Mouse (Mus musculus) kidney, embryonic 15.5 days (tissue): Measurements from ENCODE around the gene Lrrc66. TPM values are rescaled to one million over a fixed set of nuclear protein-coding genes. Genes with fewer than 3 reads are reported as not detected.

Experiments
- ATAC-seq: fragments of 200-750 bp; cut with Nextera tagmentation; replicated peaks from 2 replicates; pipeline ENCODE4 v1.8.0; 2017; ENCODE audit warnings: moderate TSS enrichment; ENCODE audit not compliant: low FRiP score
- H3K27ac ChIP-seq: fragments of 300-500 bp; sonication (generic); 2 replicates; pipeline ENCODE4 v1.5.1; 2015; ENCODE audit warnings: mild to moderate bottlenecking, inconsistent platforms
- H3K27me3 ChIP-seq: fragments of 300-500 bp; sonication (generic); 2 replicates; pipeline ENCODE4 v1.6.1; 2015; ENCODE audit warnings: inconsistent platforms
- H3K36me3 ChIP-seq: fragments of 300-500 bp; sonication (generic); 2 replicates; pipeline ENCODE4 v1.6.1; 2015; ENCODE audit warnings: inconsistent platforms
- H3K4me1 ChIP-seq: fragments of 300-500 bp; sonication (generic); 2 replicates; pipeline ENCODE4 v1.6.1; 2015; ENCODE audit warnings: inconsistent platforms
- H3K4me2 ChIP-seq: fragments of 300-500 bp; sonication (generic); 2 replicates; pipeline ENCODE4 v1.6.1; 2015; ENCODE audit warnings: moderate library complexity, mild to moderate bottlenecking, inconsistent platforms
- H3K4me3 ChIP-seq: fragments of 300-500 bp; sonication (generic); replicated peaks from 2 replicates; pipeline ENCODE4 v1.5.1; 2015; ENCODE audit warnings: mild to moderate bottlenecking, inconsistent platforms
- H3K9ac ChIP-seq: fragments of 300-500 bp; sonication (generic); 2 replicates; pipeline ENCODE4 v1.6.1; 2015; ENCODE audit warnings: mild to moderate bottlenecking, inconsistent platforms
- H3K9me3 ChIP-seq: fragments of 300-500 bp; sonication (generic); replicated peaks from 2 replicates; pipeline ENCODE4 v1.6.1; 2016; ENCODE audit warnings: inconsistent platforms
- WGBS: fragments of 180-500 bp; shearing (Covaris S2); methylation state at CpG from one replicate; pipeline ENCODE4 v1.1.7; 2015; ENCODE audit warnings: mixed read lengths; 5-methylcytosine and 5-hydroxymethylcytosine counted together
- polyA plus RNA-seq: library from polyadenylated mRNA; unstranded; fragments of >200 nt; fragmentation: Nextera tagmentation; extraction: Ambion mirVana; gene quantifications from 2 replicates; pipeline ENCODE4 v1.2.1, GENCODE M21; 2015

Gene Lrrc66
- polyA plus RNA-seq, 1 experiment from 2014 or later = 0.08 TPM

GRCm38 (mm10) chr5:73637337-73638107 lies 5.2 kb upstream of the Lrrc66 start:
- no peak overlapping the region for H3K27ac ChIP-seq
- no peak; the same call in 1 of the 2 replicates for ATAC-seq
- peaks cover 40% of the 10 kb centered on the region for H3K36me3 ChIP-seq
- no peaks in the 10 kb centered on the region for H3K27me3 ChIP-seq
- no peaks in the 10 kb centered on the region for H3K4me1 ChIP-seq
- 0 out of 2 replicates have a peak, but pooled peaks cover 3% of the 10 kb centered on the region for H3K9me3 ChIP-seq
- WGBS = 47% methylated on average over 8 of the region's 8 CpGs
- no peak overlapping the region for H3K4me3 ChIP-seq
- no peak overlapping the region for H3K4me2 ChIP-seq
- no peak overlapping the region for H3K9ac ChIP-seq

GRCm38 (mm10) chr5:73633141-73633540 lies 815 bp upstream of the Lrrc66 start:
- Histone ChIP-seq H3K9ac (no peak overlapping the region), H3K4me1 (no peaks in the 10 kb centered on the region), H3K4me2 (no peak overlapping the region), H3K36me3 (peaks cover 20% of the 10 kb centered on the region), H3K27me3 (no peaks in the 10 kb centered on the region), H3K9me3 (0 out of 2 replicates have a peak, but pooled peaks cover 3% of the 10 kb centered on the region), H3K4me3 (no peak overlapping the region), H3K27ac (no peak overlapping the region)
- no peak for ATAC-seq
- 64% methylated on average over 8 of the region's 8 CpGs for WGBS

GRCm38 (mm10) chr5:73631001-73631558 lies 1.2 kb downstream of the Lrrc66 start:
- H3K9ac ChIP-seq = no peak overlapping the region
- no peak overlapping the region for H3K4me3 ChIP-seq
- H3K27me3 ChIP-seq = no peaks in the 10 kb centered on the region
- H3K27ac ChIP-seq = no peak overlapping the region
- 79% methylated on average over 10 of the region's 10 CpGs for WGBS
- 0 out of 2 replicates have a peak, but pooled peaks cover 3% of the 10 kb centered on the region for H3K9me3 ChIP-seq
- no peak overlapping the region for H3K4me2 ChIP-seq
- no peaks in the 10 kb centered on the region for H3K4me1 ChIP-seq
- ATAC-seq = no peak
- H3K36me3 ChIP-seq = peaks cover 20% of the 10 kb centered on the region

- no peak overlapping the region for H3K27ac ChIP-seq
- H3K4me1 ChIP-seq = no peaks in the 10 kb centered on the region
- H3K4me3 ChIP-seq = no peak overlapping the region
- H3K9me3 ChIP-seq = 0 out of 2 replicates have a peak, but pooled peaks cover 3% of the 10 kb centered on the region
- H3K4me2 ChIP-seq = no peak overlapping the region
- H3K36me3 ChIP-seq = peaks cover 14% of the 10 kb centered on the region
- 74% methylated on average over 5 of the region's 5 CpGs for WGBS
- no peak for ATAC-seq
- no peak overlapping the region for H3K9ac ChIP-seq
- no peaks in the 10 kb centered on the region for H3K27me3 ChIP-seq
These were observed 2.2 kb downstream of the Lrrc66 start for GRCm38 (mm10) chr5:73630141-73630540.

GRCm38 (mm10) chr5:73627991-73628390 lies 4.3 kb downstream of the Lrrc66 start:
- Histone ChIP-seq H3K36me3 (no peaks in the 10 kb centered on the region), H3K9ac (no peak overlapping the region), H3K4me3 (no peak overlapping the region), H3K27me3 (no peaks in the 10 kb centered on the region), H3K4me1 (no peaks in the 10 kb centered on the region), H3K27ac (no peak overlapping the region), H3K4me2 (no peak overlapping the region), H3K9me3 (no peaks in the 10 kb centered on the region)
- ATAC-seq = no peak
- 80% methylated on average over 15 of the region's 15 CpGs for WGBS

- H3K27ac ChIP-seq = no peak overlapping the region
- H3K27me3 ChIP-seq = no peaks in the 10 kb centered on the region
- no peaks in the 10 kb centered on the region for H3K4me1 ChIP-seq
- ATAC-seq = no peak
- no peaks in the 10 kb centered on the region for H3K9me3 ChIP-seq
- H3K4me3 ChIP-seq = no peak overlapping the region
- H3K4me2 ChIP-seq = no peak overlapping the region
- H3K36me3 ChIP-seq = no peaks in the 10 kb centered on the region
- WGBS = 63% methylated on average over 4 of the region's 4 CpGs
- no peak overlapping the region for H3K9ac ChIP-seq
These were observed 4.8 kb downstream of the Lrrc66 start for GRCm38 (mm10) chr5:73627559-73627958.

- H3K4me3 ChIP-seq = no peak overlapping the region
These were observed 5.5 kb downstream of the Lrrc66 start for GRCm38 (mm10) chr5:73626842-73627241.

GRCm38 (mm10) chr5:73625505-73625904 lies 6.8 kb downstream of the Lrrc66 start:
- H3K4me1 ChIP-seq = no peaks in the 10 kb centered on the region
- H3K36me3 ChIP-seq = no peaks in the 10 kb centered on the region
- H3K9me3 ChIP-seq = no peaks in the 10 kb centered on the region
- H3K27ac ChIP-seq = no peak overlapping the region
- H3K9ac ChIP-seq = no peak overlapping the region
- no peaks in the 10 kb centered on the region for H3K27me3 ChIP-seq
- H3K4me2 ChIP-seq = no peak overlapping the region
- 60% methylated on average over 1 of the region's 1 CpGs for WGBS
- ATAC-seq = no peak
- H3K4me3 ChIP-seq = no peak overlapping the region

More at GRCm38 (mm10) chr5:73626842-73627241, 5.5 kb downstream of the Lrrc66 start:
- no peak for ATAC-seq
- WGBS = 85% methylated on average over 7 of the region's 7 CpGs
- H3K4me1 ChIP-seq = no peaks in the 10 kb centered on the region
- H3K4me2 ChIP-seq = no peak overlapping the region
- no peaks in the 10 kb centered on the region for H3K27me3 ChIP-seq
- no peak overlapping the region for H3K9ac ChIP-seq
- no peaks in the 10 kb centered on the region for H3K36me3 ChIP-seq
- no peak overlapping the region for H3K27ac ChIP-seq
- no peaks in the 10 kb centered on the region for H3K9me3 ChIP-seq

GRCm38 (mm10) chr5:73618969-73619368 lies 13.4 kb downstream of the Lrrc66 start:
- no peak overlapping the region for H3K27ac ChIP-seq
- H3K4me3 ChIP-seq = no peak overlapping the region
- 89% methylated on average over 1 of the region's 1 CpGs for WGBS
- H3K4me2 ChIP-seq = no peak overlapping the region
- no peaks in the 10 kb centered on the region for H3K9me3 ChIP-seq
- H3K4me1 ChIP-seq = no peaks in the 10 kb centered on the region
- no peak for ATAC-seq
- H3K27me3 ChIP-seq = no peaks in the 10 kb centered on the region
- no peak overlapping the region for H3K9ac ChIP-seq
- no peaks in the 10 kb centered on the region for H3K36me3 ChIP-seq

GRCm38 (mm10) chr5:73615211-73615610 lies 17.1 kb downstream of the Lrrc66 start:
- H3K27me3 ChIP-seq = no peaks in the 10 kb centered on the region
- H3K4me1 ChIP-seq = no peaks in the 10 kb centered on the region
- no peak overlapping the region for H3K4me2 ChIP-seq
- no peak overlapping the region for H3K9ac ChIP-seq
- 65% methylated on average over 7 of the region's 7 CpGs for WGBS
- H3K4me3 ChIP-seq = no peak overlapping the region
- no peak overlapping the region for H3K27ac ChIP-seq
- no peaks in the 10 kb centered on the region for H3K9me3 ChIP-seq
- no peak for ATAC-seq
- no peaks in the 10 kb centered on the region for H3K36me3 ChIP-seq

GRCm38 (mm10) chr5:73613296-73613695 lies 19.0 kb downstream of the Lrrc66 start:
- H3K9ac ChIP-seq = no peak overlapping the region
- H3K27ac ChIP-seq = no peak overlapping the region
- no peaks in the 10 kb centered on the region for H3K36me3 ChIP-seq
- no peaks in the 10 kb centered on the region for H3K4me1 ChIP-seq
- H3K4me2 ChIP-seq = no peak overlapping the region
- no peaks in the 10 kb centered on the region for H3K27me3 ChIP-seq
- WGBS = 79% methylated on average over 8 of the region's 8 CpGs
- no peak for ATAC-seq
- no peaks in the 10 kb centered on the region for H3K9me3 ChIP-seq
- no peak overlapping the region for H3K4me3 ChIP-seq

GRCm38 (mm10) chr5:73611071-73611470 lies 21.3 kb downstream of the Lrrc66 start:
- 94% methylated on average over 4 of the region's 4 CpGs for WGBS
- H3K4me1 ChIP-seq = no peaks in the 10 kb centered on the region
- ATAC-seq = no peak

More at GRCm38 (mm10) chr5:73611071-73611470, 21.3 kb downstream of the Lrrc66 start:
- Histone ChIP-seq H3K4me2 (no peak overlapping the region), H3K9me3 (0 out of 2 replicates have a peak, but pooled peaks cover 3% of the 10 kb centered on the region), H3K9ac (no peak overlapping the region), H3K27me3 (no peaks in the 10 kb centered on the region), H3K4me3 (no peak overlapping the region), H3K36me3 (no peaks in the 10 kb centered on the region), H3K27ac (no peak overlapping the region)
